Mouse (Mus musculus) liver, embryonic 11.5 days (tissue): ENCODE results near the gene 1810055G02Rik. TPM values are rescaled to one million over a fixed set of nuclear protein-coding genes. Genes with fewer than 3 reads are reported as not detected.

Experiments
- ATAC-seq: fragments of 200-750 bp; cut with Nextera tagmentation; replicated peaks from 2 replicates; pipeline ENCODE4 v1.8.0; 2017; ENCODE audit warnings: moderate number of reproducible peaks, mild to moderate bottlenecking, moderate TSS enrichment, moderate library complexity; ENCODE audit not compliant: low FRiP score
- DNase-seq: peaks from one replicate; pipeline ENCODE4 v3.0.0-alpha.2; 2017; ENCODE audit warnings: low spot score
- H3K27ac ChIP-seq: fragments of 300-500 bp; sonication (generic); 2 replicates; pipeline ENCODE4 v1.5.1; 2014; ENCODE audit warnings: mild to moderate bottlenecking, low read depth, low read length, control low read depth
- H3K27me3 ChIP-seq: fragments of 300-500 bp; sonication (generic); replicated peaks from 2 replicates; pipeline ENCODE4 v1.6.1; 2014; ENCODE audit warnings: low read length, mixed read lengths; ENCODE audit not compliant: control insufficient read depth, insufficient read depth
- H3K36me3 ChIP-seq: fragments of 300-500 bp; sonication (generic); 2 replicates; pipeline ENCODE4 v1.6.1; 2014; ENCODE audit warnings: mild to moderate bottlenecking, low read length, moderate library complexity, mixed read lengths; ENCODE audit not compliant: control insufficient read depth, insufficient read depth
- H3K4me1 ChIP-seq: fragments of 300-500 bp; sonication (generic); replicated peaks from 2 replicates; pipeline ENCODE4 v1.6.1; 2014; ENCODE audit warnings: low read length, mixed read lengths; ENCODE audit not compliant: control insufficient read depth, insufficient read depth
- H3K4me2 ChIP-seq: fragments of 300-500 bp; sonication (generic); 2 replicates; pipeline ENCODE4 v1.6.1; 2014; ENCODE audit warnings: mild to moderate bottlenecking, control low read depth, moderate library complexity
- H3K4me3 ChIP-seq: fragments of 300-500 bp; sonication (generic); 2 replicates; pipeline ENCODE4 v1.5.1; 2014; ENCODE audit warnings: low read depth, low read length, control low read depth
- H3K9ac ChIP-seq: fragments of 300-500 bp; sonication (generic); 2 replicates; pipeline ENCODE4 v1.6.1; 2014; ENCODE audit warnings: low read depth, low read length, control low read depth
- H3K9me3 ChIP-seq: fragments of 300-500 bp; sonication (generic); 2 replicates; pipeline ENCODE4 v1.6.1; 2016; ENCODE audit warnings: low read length, inconsistent platforms, mixed read lengths; ENCODE audit not compliant: control insufficient read depth
- WGBS: fragments of 180-500 bp; shearing (Covaris S2); extraction: QIAGEN DNeasy Blood & Tissue Kit; methylation state at CpG from one replicate; pipeline ENCODE4 v1.1.7; 2014; 5-methylcytosine and 5-hydroxymethylcytosine counted together
- polyA plus RNA-seq: library from polyadenylated mRNA; unstranded; fragments of >200 nt; fragmentation: Nextera tagmentation; extraction: Ambion mirVana; gene quantifications from 2 replicates; pipeline ENCODE4 v1.2.1, GENCODE M21; 2014

The 1810055G02Rik gene
- polyA plus RNA-seq, 1 experiment from 2014 or later, result 27.9 TPM

GRCm38 (mm10) chr19:3723170-3723569 lies 15.1 kb downstream of the 1810055G02Rik start:
- WGBS, result 84% methylated on average over 9 of the region's 9 CpGs
- ATAC-seq (no peak), DNase-seq (no peak)
- no peak overlapping the region for H3K9ac ChIP-seq
- no peaks in the 10 kb centered on the region for H3K27me3 ChIP-seq
- no peak overlapping the region for H3K4me3 ChIP-seq
- H3K4me2 ChIP-seq, result no peak overlapping the region
- H3K36me3 ChIP-seq, result no peaks in the 10 kb centered on the region
- no peaks in the 10 kb centered on the region for H3K4me1 ChIP-seq
- H3K27ac ChIP-seq, result no peak overlapping the region
- no peaks in the 10 kb centered on the region for H3K9me3 ChIP-seq

DNA sequence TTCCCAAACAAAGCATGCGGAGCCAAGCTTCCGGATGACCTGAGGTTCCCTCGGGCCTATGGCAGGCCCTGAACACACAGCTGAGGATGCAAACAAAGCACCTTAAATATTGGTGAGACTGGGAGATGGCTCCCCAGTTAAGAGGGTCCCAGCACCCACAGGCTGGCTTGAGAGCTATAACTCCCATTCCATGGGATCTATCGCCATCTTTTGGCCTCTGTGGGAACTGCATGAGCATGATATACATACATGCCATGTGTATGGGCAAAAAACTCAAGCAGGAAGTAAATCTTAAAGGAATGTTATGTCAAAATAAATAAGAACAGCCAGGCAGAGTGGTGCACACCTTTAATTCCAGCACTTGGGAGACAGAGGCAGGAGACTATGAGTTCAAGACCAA lies 15.8 kb downstream of the 1810055G02Rik start:
- Histone ChIP-seq H3K27ac (no peak overlapping the region), H3K4me2 (no peak overlapping the region), H3K9me3 (no peaks in the 10 kb centered on the region), H3K27me3 (no peaks in the 10 kb centered on the region), H3K36me3 (no peaks in the 10 kb centered on the region), H3K4me1 (no peaks in the 10 kb centered on the region), H3K4me3 (no peak overlapping the region), H3K9ac (no peak overlapping the region)
- 70% methylated on average over 4 of the region's 4 CpGs for WGBS
- DNase-seq (no peak), ATAC-seq (no peak)

DNA sequence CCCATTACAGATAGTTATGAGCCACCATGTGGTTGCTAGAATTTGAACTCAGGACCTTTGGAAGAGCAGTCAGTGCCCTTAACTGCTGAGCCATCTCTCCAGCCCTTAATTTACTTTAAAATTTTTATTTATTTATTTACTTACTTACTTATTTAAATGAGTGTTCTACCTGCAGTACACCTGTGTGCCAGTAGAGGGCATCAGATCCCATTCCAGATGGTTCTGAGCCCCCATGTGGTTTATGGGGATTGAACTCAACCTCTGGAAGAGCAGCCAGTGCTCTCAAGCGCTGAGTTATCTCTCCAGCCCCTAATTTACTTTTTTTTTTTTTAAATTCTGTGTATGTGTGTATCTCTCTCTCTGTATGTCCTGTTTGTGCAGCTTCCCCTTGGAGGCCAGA lies 16.7 kb downstream of the 1810055G02Rik start:
- no peak overlapping the region for H3K9ac ChIP-seq
- no peak overlapping the region for H3K4me3 ChIP-seq
- no peaks in the 10 kb centered on the region for H3K9me3 ChIP-seq
- no peak overlapping the region for H3K4me2 ChIP-seq
- ATAC-seq (no peak), DNase-seq (no peak)
- 19% methylated on average over 1 of the region's 1 CpGs for WGBS
- H3K27me3 ChIP-seq, result no peaks in the 10 kb centered on the region
- no peaks in the 10 kb centered on the region for H3K4me1 ChIP-seq
- no peak overlapping the region for H3K27ac ChIP-seq
- H3K36me3 ChIP-seq, result no peaks in the 10 kb centered on the region

- Histone ChIP-seq H3K36me3 (no peaks in the 10 kb centered on the region), H3K9me3 (no peaks in the 10 kb centered on the region), H3K9ac (no peak overlapping the region), H3K27ac (no peak overlapping the region), H3K4me1 (no peaks in the 10 kb centered on the region), H3K4me2 (no peak overlapping the region), H3K27me3 (no peaks in the 10 kb centered on the region), H3K4me3 (no peak overlapping the region)
- DNase-seq (no peak), ATAC-seq (no peak)
- WGBS, result 57% methylated on average over 2 of the region's 2 CpGs
Measured at GRCm38 (mm10) chr19:3728901-3729300, 20.8 kb downstream of the 1810055G02Rik start.

GRCm38 (mm10) chr19:3730781-3731646 lies 22.9 kb downstream of the 1810055G02Rik start:
- Histone ChIP-seq H3K4me2 (no peak overlapping the region), H3K9ac (no peak overlapping the region), H3K9me3 (no peaks in the 10 kb centered on the region), H3K4me1 (no peaks in the 10 kb centered on the region), H3K36me3 (no peaks in the 10 kb centered on the region), H3K27ac (no peak overlapping the region), H3K27me3 (no peaks in the 10 kb centered on the region), H3K4me3 (no peak overlapping the region)
- ATAC-seq (no peak), DNase-seq (no peak)
- 74% methylated on average over 7 of the region's 7 CpGs for WGBS

- H3K4me3 ChIP-seq, result no peak overlapping the region
- DNase-seq, result no peak
- no peak overlapping the region for H3K27ac ChIP-seq
- WGBS, result 83% methylated on average over 3 of the region's 3 CpGs
- no peaks in the 10 kb centered on the region for H3K9me3 ChIP-seq
- no peaks in the 10 kb centered on the region for H3K27me3 ChIP-seq
- no peaks in the 10 kb centered on the region for H3K4me1 ChIP-seq
- H3K36me3 ChIP-seq, result no peaks in the 10 kb centered on the region
- no peak overlapping the region for H3K9ac ChIP-seq
- no peak overlapping the region for H3K4me2 ChIP-seq
- no peak for ATAC-seq
Measured at GRCm38 (mm10) chr19:3736001-3736400, 27.9 kb downstream of the 1810055G02Rik start.

GRCm38 (mm10) chr19:3739650-3740049 lies 31.6 kb downstream of the 1810055G02Rik start:
- DNase-seq, result no peak
- Histone ChIP-seq H3K27me3 (no peaks in the 10 kb centered on the region), H3K4me2 (no peak overlapping the region), H3K9ac (no peak overlapping the region), H3K4me3 (no peak overlapping the region), H3K4me1 (no peaks in the 10 kb centered on the region), H3K36me3 (no peaks in the 10 kb centered on the region), H3K9me3 (no peaks in the 10 kb centered on the region), H3K27ac (no peak overlapping the region)
- no peak for ATAC-seq
- WGBS, result 85% methylated on average over 7 of the region's 7 CpGs

DNA sequence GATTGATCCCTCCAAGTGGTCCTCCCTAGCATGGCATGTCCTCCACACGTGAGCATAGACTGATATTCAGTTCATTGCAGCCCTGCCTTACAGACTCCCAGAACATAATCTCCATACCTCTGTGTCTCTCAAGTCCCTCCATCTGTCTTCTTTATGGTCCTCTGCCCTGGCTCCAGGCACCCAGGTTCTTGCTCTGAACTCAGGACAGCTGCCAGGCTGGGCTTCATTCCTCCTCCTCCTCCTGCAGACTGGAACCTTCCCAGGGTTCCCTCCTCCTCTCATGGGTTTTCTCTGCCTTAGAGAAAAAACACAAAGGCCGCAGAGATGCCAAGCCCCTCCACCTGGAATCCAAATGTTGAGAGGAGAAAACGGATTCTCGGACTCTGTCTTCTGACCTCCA lies 34.6 kb downstream of the 1810055G02Rik start:
- no peaks in the 10 kb centered on the region for H3K36me3 ChIP-seq
- H3K4me3 ChIP-seq, result no peak overlapping the region
- 70% methylated on average over 4 of the region's 4 CpGs for WGBS
- no peak overlapping the region for H3K4me2 ChIP-seq
- no peaks in the 10 kb centered on the region for H3K4me1 ChIP-seq
- DNase-seq (no peak), ATAC-seq (no peak)
- peaks cover 3% of the 10 kb centered on the region; the same call in 1 of the 2 replicates for H3K9me3 ChIP-seq
- H3K27me3 ChIP-seq, result no peaks in the 10 kb centered on the region
- no peak overlapping the region for H3K27ac ChIP-seq
- no peak overlapping the region for H3K9ac ChIP-seq

- H3K4me3 ChIP-seq, result no peak overlapping the region
- H3K36me3 ChIP-seq, result no peaks in the 10 kb centered on the region
- DNase-seq, result no peak
Measured at GRCm38 (mm10) chr19:3743362-3743761, 35.3 kb downstream of the 1810055G02Rik start.

More at GRCm38 (mm10) chr19:3743362-3743761, 35.3 kb downstream of the 1810055G02Rik start:
- no peaks in the 10 kb centered on the region for H3K4me1 ChIP-seq
- WGBS, result 85% methylated on average over 7 of the region's 7 CpGs
- peaks cover 4% of the 10 kb centered on the region; the same call in 1 of the 2 replicates for H3K9me3 ChIP-seq
- no peaks in the 10 kb centered on the region for H3K27me3 ChIP-seq
- no peak for ATAC-seq
- no peak overlapping the region for H3K9ac ChIP-seq
- no peak overlapping the region for H3K4me2 ChIP-seq
- no peak overlapping the region for H3K27ac ChIP-seq
